Mouse (Mus musculus) cortical plate, adult 2 months (tissue): ENCODE measurements around the gene Setd1a. TPM values are rescaled to one million over a fixed set of nuclear protein-coding genes. Genes with fewer than 3 reads are reported as not detected.
A peak's percentile ranks its signal among the peaks of the same experiment; 100 is the strongest.

Experiments used
- H3K27ac ChIP-seq: fragments of 200-500 bp; 2 replicates; pipeline ENCODE4 v1.5.1; 2012; ENCODE audit warnings: low read length, control low read depth, inconsistent platforms; ENCODE audit not compliant: insufficient read depth
- H3K4me1 ChIP-seq: fragments of 200-500 bp; 2 replicates; pipeline ENCODE4 v1.6.1; 2011; ENCODE audit warnings: low read length; ENCODE audit not compliant: control insufficient read depth, insufficient read depth
- H3K4me3 ChIP-seq: fragments of 200-500 bp; 2 replicates; pipeline ENCODE4 v1.5.1; 2011; ENCODE audit warnings: mild to moderate bottlenecking, low read length, control low read depth; ENCODE audit not compliant: insufficient read depth
- CTCF ChIP-seq: fragments of 200-500 bp; IDR thresholded peaks from 2 replicates; pipeline ENCODE4 v1.5.1; 2011; ENCODE audit warnings: mild to moderate bottlenecking, control low read depth, low read length; ENCODE audit not compliant: insufficient read depth; ENCODE audit errors: extremely low read depth
- POLR2A ChIP-seq: fragments of 200-500 bp; IDR thresholded peaks from 2 replicates; pipeline ENCODE4 v1.6.1; 2011; ENCODE audit warnings: mild to moderate bottlenecking, low read length, control low read depth; ENCODE audit not compliant: insufficient read depth; ENCODE audit errors: extremely low read depth
- polyA plus RNA-seq: library from polyadenylated mRNA; depleted of rRNA; stranded (reverse); fragments of >200 nt; gene quantifications from 2 replicates; pipeline ENCODE4 v1.2.3, GENCODE M21; 2012

Setd1a gene
- polyA plus RNA-seq, 1 experiment, result 15.7 TPM

GRCm38 (mm10) chr7:127785308-127785707, 8.8 kb downstream of the Setd1a start, which contains the start of gene Gm49388:
TSS of gene Gm49388 (plus strand) at chr7:127785608.
- no peak within 1 kb of the TSS for H3K27ac ChIP-seq
- H3K4me3 ChIP-seq, result no peak within 1 kb of the TSS
- no peaks in the 10 kb centered on the region for H3K4me1 ChIP-seq
- TF ChIP-seq CTCF (no peak), POLR2A (no peak)

GRCm38 (mm10) chr7:127797076-127797845, 20.8 kb downstream of the Setd1a start:
- Histone ChIP-seq H3K27ac (no peak overlapping the region), H3K4me1 (no peaks in the 10 kb centered on the region), H3K4me3 (no peak overlapping the region)
- TF ChIP-seq POLR2A, result no peak
- no peak for TF ChIP-seq CTCF

DNA sequence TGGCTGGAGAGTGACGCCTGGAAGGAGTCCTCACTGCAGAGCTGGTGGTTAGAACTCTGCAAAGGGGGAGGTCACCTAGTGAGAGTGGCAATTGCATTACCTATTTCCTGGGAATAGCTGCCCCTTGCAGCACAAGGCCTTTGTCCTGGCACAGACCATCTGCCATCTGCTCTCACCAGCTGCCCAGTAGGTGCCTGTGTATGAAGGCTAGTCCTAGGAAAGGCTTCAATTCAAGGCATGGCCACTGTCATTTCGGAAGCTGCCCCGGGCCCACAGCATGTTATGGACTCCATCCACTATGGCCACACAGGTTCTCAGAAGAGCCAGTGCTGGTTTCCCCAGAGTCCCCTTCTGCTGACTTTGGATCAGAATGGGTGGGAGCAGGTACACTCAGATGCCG, 22.1 kb downstream of the Setd1a start:
- Histone ChIP-seq H3K4me1 (no peaks in the 10 kb centered on the region), H3K4me3 (no peak overlapping the region), H3K27ac (no peak overlapping the region)
- TF ChIP-seq POLR2A (no peak), CTCF (no peak)

GRCm38 (mm10) chr7:127799211-127799610, 22.7 kb downstream of the Setd1a start:
- H3K27ac ChIP-seq, result no peak overlapping the region
- H3K4me3 ChIP-seq, result no peak overlapping the region
- no peaks in the 10 kb centered on the region for H3K4me1 ChIP-seq
- TF ChIP-seq CTCF, result no peak
- TF ChIP-seq POLR2A, result no peak

GRCm38 (mm10) chr7:127799738-127800137, 23.3 kb downstream of the Setd1a start:
- H3K4me1 ChIP-seq, result no peaks in the 10 kb centered on the region
- no peak overlapping the region for H3K27ac ChIP-seq
- H3K4me3 ChIP-seq, result no peak overlapping the region
- TF ChIP-seq CTCF (no peak), POLR2A (no peak)

GRCm38 (mm10) chr7:127800435-127801009, 24.1 kb downstream of the Setd1a start, which contains the start of gene Hsd3b7:
TSS of gene Hsd3b7 (plus strand) at chr7:127800604.
- Histone ChIP-seq H3K4me3 (peak within 1 kb of the TSS; percentile 27), H3K27ac (peak within 1 kb of the TSS; percentile 47; the same call in 1 of the 2 replicates)
- TF ChIP-seq CTCF (peak; percentile 75), POLR2A (peak; percentile 67)

DNA sequence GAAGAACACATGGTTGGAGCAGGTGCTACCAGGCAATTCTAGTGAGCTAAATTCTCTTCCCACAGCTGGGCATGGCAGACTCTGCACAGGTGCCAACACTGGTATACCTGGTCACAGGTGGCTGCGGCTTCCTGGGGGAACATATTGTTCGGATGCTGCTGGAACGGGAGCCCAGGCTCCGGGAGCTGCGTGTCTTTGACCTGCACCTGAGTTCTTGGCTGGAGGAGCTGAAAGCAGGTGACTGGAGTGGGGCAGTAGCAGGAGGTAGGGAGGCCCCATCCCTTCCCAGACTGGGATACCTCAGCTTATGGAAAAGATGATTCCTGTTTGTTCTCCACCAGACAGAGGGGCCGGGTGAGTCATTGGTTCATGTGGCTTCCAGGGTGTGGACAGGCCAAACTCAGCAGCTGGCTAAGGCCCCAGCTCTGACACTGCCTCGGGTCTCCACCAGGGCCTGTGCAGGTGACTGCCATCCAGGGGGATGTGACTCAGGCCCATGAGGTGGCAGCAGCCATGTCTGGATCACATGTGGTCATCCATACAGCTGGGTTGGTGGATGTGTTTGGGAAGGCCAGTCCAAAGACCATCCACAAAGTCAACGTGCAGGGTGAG, 24.6 kb downstream of the Setd1a start:
- Histone ChIP-seq H3K4me3 (no peak overlapping the region; the same call in 1 of the 2 replicates), H3K27ac (peak overlapping the region; percentile 47; the same call in 1 of the 2 replicates), H3K4me1 (no peaks in the 10 kb centered on the region)
- no peak for TF ChIP-seq CTCF
- TF ChIP-seq POLR2A, result peak; percentile 17; the same call in 1 of the 2 replicates

More at GRCm38 (mm10) chr7:127800435-127801009, 24.1 kb downstream of the Setd1a start, which contains the start of gene Hsd3b7:
- no peaks in the 10 kb centered on the region for H3K4me1 ChIP-seq

DNA sequence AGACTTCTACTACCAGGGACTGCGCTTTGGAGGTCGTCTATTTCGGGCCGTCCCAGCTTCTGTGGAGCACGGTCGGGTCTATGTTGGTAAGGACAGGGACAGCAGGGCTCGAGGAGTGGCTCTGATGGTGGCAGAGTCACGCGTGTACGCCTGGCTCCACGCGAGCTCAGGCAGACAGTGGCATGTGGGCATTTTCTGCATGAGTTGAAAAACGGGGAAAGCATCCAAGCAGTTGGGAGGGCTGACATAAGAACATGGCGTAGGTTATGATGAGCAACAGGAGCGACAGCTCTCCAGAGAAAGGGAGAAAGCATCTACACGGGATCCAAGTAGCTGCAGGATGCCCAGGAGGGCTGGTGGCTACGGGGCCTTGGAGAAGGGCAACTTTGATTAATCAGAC, 25.8 kb downstream of the Setd1a start:
- no peak for TF ChIP-seq CTCF
- Histone ChIP-seq H3K27ac (peak overlapping the region; percentile 48; the same call in 1 of the 2 replicates), H3K4me1 (no peaks in the 10 kb centered on the region), H3K4me3 (no peak overlapping the region)

DNA sequence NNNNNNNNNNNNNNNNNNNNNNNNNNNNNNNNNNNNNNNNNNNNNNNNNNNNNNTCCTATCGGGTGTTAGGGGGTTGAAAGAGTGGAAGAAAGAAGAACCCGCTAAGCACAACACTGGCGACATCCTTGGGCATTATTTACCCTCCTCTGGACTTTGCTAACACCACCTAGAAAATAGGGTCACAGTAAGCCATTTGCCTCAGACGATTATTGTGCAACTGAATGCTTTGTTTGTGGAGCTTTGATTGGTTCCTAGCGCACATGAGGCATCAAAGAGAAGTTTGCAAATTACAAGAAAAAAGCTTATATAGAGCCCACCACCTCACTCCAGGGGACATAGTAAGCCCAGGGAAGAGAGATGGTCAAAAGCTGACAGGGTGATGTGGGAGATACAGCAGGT, 32.4 kb downstream of the Setd1a start:
- Histone ChIP-seq H3K4me1 (no peaks in the 10 kb centered on the region), H3K4me3 (no peak overlapping the region), H3K27ac (no peak overlapping the region)
- TF ChIP-seq POLR2A (no peak), CTCF (no peak)

DNA sequence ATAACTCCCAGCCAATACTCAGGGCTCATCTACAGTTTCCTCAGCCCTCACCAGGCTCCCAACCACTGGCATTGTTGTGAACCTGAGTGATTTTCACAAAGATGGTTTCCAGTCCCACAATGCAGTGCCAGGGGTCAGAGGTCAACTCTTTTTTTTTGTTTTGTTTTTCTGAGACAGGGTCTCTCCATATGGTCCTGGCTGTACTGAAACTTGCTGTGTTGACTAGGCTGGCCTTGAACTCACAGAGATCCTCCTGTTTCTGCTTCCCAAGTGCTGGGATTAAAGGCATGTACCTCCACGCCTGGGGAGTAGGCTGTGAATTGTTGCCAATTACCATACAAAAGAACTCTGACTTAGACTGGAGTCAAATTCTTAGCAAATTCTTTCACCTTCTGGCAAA, 33.4 kb downstream of the Setd1a start:
- Histone ChIP-seq H3K4me1 (peaks cover 2% of the 10 kb centered on the region; the same call in 1 of the 2 replicates), H3K27ac (no peak overlapping the region), H3K4me3 (no peak overlapping the region)
- TF ChIP-seq CTCF (no peak), POLR2A (no peak)
